Mouse (Mus musculus) midbrain, postnatal 0 days (tissue): ENCODE measurements around the gene Carhsp1. TPM values are rescaled to one million over a fixed set of nuclear protein-coding genes. Genes with fewer than 3 reads are reported as not detected.

Source experiments
- ATAC-seq: fragments of 200-750 bp; cut with Nextera tagmentation; 2 replicates; pipeline ENCODE4 v1.8.0; 2017; ENCODE audit warnings: moderate number of reproducible peaks, mild to moderate bottlenecking, moderate TSS enrichment, moderate library complexity; ENCODE audit not compliant: low FRiP score
- DNase-seq: peaks from one replicate; pipeline ENCODE4 v3.0.0-alpha.2; 2015; ENCODE audit warnings: low spot score
- H3K27ac ChIP-seq: fragments of 300-500 bp; sonication (generic); 2 replicates; pipeline ENCODE4 v1.5.1; 2014; ENCODE audit warnings: low read depth, mild to moderate bottlenecking, low read length, mixed read lengths
- H3K27me3 ChIP-seq: fragments of 300-500 bp; sonication (generic); 2 replicates; pipeline ENCODE4 v1.6.1; 2014; ENCODE audit warnings: low read length, control low read depth, mixed read lengths; ENCODE audit not compliant: insufficient read depth
- H3K36me3 ChIP-seq: fragments of 300-500 bp; sonication (generic); 2 replicates; pipeline ENCODE4 v1.6.1; 2014; ENCODE audit warnings: low read length, control low read depth, mixed read lengths; ENCODE audit not compliant: insufficient read depth
- H3K4me1 ChIP-seq: fragments of 300-500 bp; sonication (generic); 2 replicates; pipeline ENCODE4 v1.6.1; 2014; ENCODE audit warnings: mild to moderate bottlenecking, control low read depth, antibody characterized with exemption, low read length, mixed read lengths; ENCODE audit not compliant: insufficient read depth
- H3K4me2 ChIP-seq: fragments of 300-500 bp; sonication (generic); 2 replicates; pipeline ENCODE4 v1.6.1; 2014; ENCODE audit warnings: low read depth, mild to moderate bottlenecking, low read length, mixed read lengths; ENCODE audit not compliant: poor library complexity, severe bottlenecking
- H3K4me3 ChIP-seq: fragments of 300-500 bp; sonication (generic); 2 replicates; pipeline ENCODE4 v1.5.1; 2014; ENCODE audit warnings: low read depth, mild to moderate bottlenecking, low read length, moderate library complexity
- H3K9ac ChIP-seq: fragments of 300-500 bp; sonication (generic); replicated peaks from 2 replicates; pipeline ENCODE4 v1.6.1; 2014; ENCODE audit warnings: mild to moderate bottlenecking, low read length, moderate library complexity, mixed read lengths; ENCODE audit not compliant: poor library complexity, severe bottlenecking
- H3K9me3 ChIP-seq: fragments of 300-500 bp; sonication (generic); 2 replicates; pipeline ENCODE4 v1.6.1; 2016; ENCODE audit warnings: low read length, control low read depth
- CTCF ChIP-seq: IDR thresholded peaks from 2 replicates; pipeline ENCODE4 v1.5.1; 2016; ENCODE audit warnings: antibody characterized with exemption, mild to moderate bottlenecking
- WGBS: fragments of 180-500 bp; shearing (Covaris S2); extraction: QIAGEN DNeasy Blood & Tissue Kit; methylation state at CpG from one replicate; pipeline ENCODE4 v1.1.7; 2014; 5-methylcytosine and 5-hydroxymethylcytosine counted together
- polyA plus RNA-seq: library from polyadenylated mRNA; unstranded; fragments of >200 nt; fragmentation: Nextera tagmentation; extraction: Ambion mirVana; gene quantifications from 2 replicates; pipeline ENCODE4 v1.2.1, GENCODE M21; 2015
- total RNA-seq: library from RNA; depleted of rRNA; stranded (reverse); fragments of >200 nt; gene quantifications from 2 replicates; pipeline ENCODE4 v1.2.3, GENCODE M21; 2014

The Carhsp1 gene
- total and polyA plus RNA-seq, 2 experiments from 2014 or later: 98.5 to 117 TPM

GRCm38 (mm10) chr16:8658349-8658748, 13.6 kb downstream of the Carhsp1 start:
- no peak for ATAC-seq
- WGBS: 86% methylated on average over 4 of the region's 4 CpGs
- Histone ChIP-seq H3K27me3 (no peaks in the 10 kb centered on the region), H3K4me2 (no peak overlapping the region), H3K27ac (no peak overlapping the region), H3K4me3 (no peak overlapping the region), H3K9me3 (no peaks in the 10 kb centered on the region), H3K4me1 (no peaks in the 10 kb centered on the region), H3K9ac (no peak overlapping the region), H3K36me3 (peaks cover 52% of the 10 kb centered on the region)
- TF ChIP-seq CTCF: no peak
- no peak for DNase-seq

- Histone ChIP-seq H3K36me3 (peaks cover 48% of the 10 kb centered on the region), H3K4me3 (no peak overlapping the region), H3K4me1 (no peaks in the 10 kb centered on the region), H3K4me2 (no peak overlapping the region), H3K27me3 (no peaks in the 10 kb centered on the region), H3K9me3 (no peaks in the 10 kb centered on the region), H3K9ac (no peak overlapping the region), H3K27ac (no peak overlapping the region)
- no peak for ATAC-seq
- no peak for DNase-seq
- TF ChIP-seq CTCF: no peak
- WGBS: 79% methylated on average over 2 of the region's 2 CpGs
Measured at GRCm38 (mm10) chr16:8656256-8656655, 15.7 kb downstream of the Carhsp1 start.

- ATAC-seq (no peak), DNase-seq (no peak)
- 88% methylated on average over 9 of the region's 9 CpGs for WGBS
- Histone ChIP-seq H3K27ac (no peak overlapping the region), H3K27me3 (no peaks in the 10 kb centered on the region), H3K4me3 (no peak overlapping the region), H3K9ac (no peak overlapping the region), H3K4me2 (no peak overlapping the region), H3K9me3 (no peaks in the 10 kb centered on the region), H3K4me1 (no peaks in the 10 kb centered on the region), H3K36me3 (peaks cover 48% of the 10 kb centered on the region)
- no peak for TF ChIP-seq CTCF
Measured at GRCm38 (mm10) chr16:8655599-8655998, 16.4 kb downstream of the Carhsp1 start.

- ATAC-seq: no peak
- DNase-seq: no peak
- Histone ChIP-seq H3K9ac (no peak overlapping the region), H3K9me3 (no peaks in the 10 kb centered on the region), H3K27me3 (no peaks in the 10 kb centered on the region), H3K27ac (no peak overlapping the region), H3K36me3 (peaks cover 45% of the 10 kb centered on the region), H3K4me2 (no peak overlapping the region), H3K4me3 (no peak overlapping the region), H3K4me1 (no peaks in the 10 kb centered on the region)
- no peak for TF ChIP-seq CTCF
- 84% methylated on average over 6 of the region's 6 CpGs for WGBS
Measured at GRCm38 (mm10) chr16:8655108-8655507, 16.8 kb downstream of the Carhsp1 start.

- Histone ChIP-seq H3K9me3 (no peaks in the 10 kb centered on the region), H3K4me2 (no peak overlapping the region), H3K4me1 (no peaks in the 10 kb centered on the region), H3K4me3 (no peak overlapping the region), H3K36me3 (peaks cover 62% of the 10 kb centered on the region), H3K9ac (no peak overlapping the region), H3K27ac (no peak overlapping the region), H3K27me3 (no peaks in the 10 kb centered on the region)
- WGBS: 94% methylated on average over 3 of the region's 3 CpGs
- ATAC-seq (no peak), DNase-seq (no peak)
- no peak for TF ChIP-seq CTCF
Measured at GRCm38 (mm10) chr16:8650007-8650406, 21.9 kb downstream of the Carhsp1 start.

GRCm38 (mm10) chr16:8645546-8645945, 26.4 kb downstream of the Carhsp1 start:
- 83% methylated on average over 6 of the region's 6 CpGs for WGBS
- Histone ChIP-seq H3K4me3 (no peak overlapping the region), H3K9ac (no peak overlapping the region), H3K4me2 (no peak overlapping the region), H3K9me3 (no peaks in the 10 kb centered on the region), H3K36me3 (peaks cover 60% of the 10 kb centered on the region), H3K27me3 (no peaks in the 10 kb centered on the region), H3K27ac (no peak overlapping the region), H3K4me1 (no peaks in the 10 kb centered on the region)
- no peak for TF ChIP-seq CTCF
- DNase-seq (no peak), ATAC-seq (no peak)

- Histone ChIP-seq H3K36me3 (peaks cover 48% of the 10 kb centered on the region), H3K4me1 (no peaks in the 10 kb centered on the region), H3K9me3 (no peaks in the 10 kb centered on the region), H3K27ac (no peak overlapping the region), H3K4me3 (no peak overlapping the region), H3K9ac (no peak overlapping the region), H3K27me3 (no peaks in the 10 kb centered on the region), H3K4me2 (no peak overlapping the region)
- 90% methylated on average over 2 of the region's 2 CpGs for WGBS
- peak; percentile 77 for TF ChIP-seq CTCF
- no peak for ATAC-seq
- DNase-seq: peak; percentile 31
Measured at GRCm38 (mm10) chr16:8643855-8644254, 28.1 kb downstream of the Carhsp1 start.
